Mouse (Mus musculus) forebrain, embryonic 11.5 days (tissue): ENCODE data around the gene Rpusd3. TPM values are rescaled to one million over a fixed set of nuclear protein-coding genes. Genes with fewer than 3 reads are reported as not detected.

ENCODE experiments used
- ATAC-seq: fragments of 200-750 bp; cut with Nextera tagmentation; replicated peaks from 2 replicates; pipeline ENCODE4 v1.8.0; 2017; ENCODE audit warnings: moderate TSS enrichment; ENCODE audit not compliant: low FRiP score
- DNase-seq: peaks from one replicate; pipeline ENCODE4 v3.0.0-alpha.2; 2017; ENCODE audit warnings: low spot score
- H3K27ac ChIP-seq: fragments of 300-500 bp; sonication (generic); 2 replicates; pipeline ENCODE4 v1.5.1; 2014; ENCODE audit warnings: low read depth, low read length
- H3K27me3 ChIP-seq: fragments of 300-500 bp; sonication (generic); 2 replicates; pipeline ENCODE4 v1.6.1; 2014; ENCODE audit warnings: mild to moderate bottlenecking, low read length, mixed read lengths; ENCODE audit not compliant: control insufficient read depth, insufficient read depth
- H3K36me3 ChIP-seq: fragments of 300-500 bp; sonication (generic); 2 replicates; pipeline ENCODE4 v1.6.1; 2014; ENCODE audit warnings: mild to moderate bottlenecking, low read length, moderate library complexity, mixed read lengths; ENCODE audit not compliant: control insufficient read depth, insufficient read depth
- H3K4me1 ChIP-seq: fragments of 300-500 bp; sonication (generic); replicated peaks from 2 replicates; pipeline ENCODE4 v1.6.1; 2014; ENCODE audit warnings: low read length, mixed read lengths; ENCODE audit not compliant: control insufficient read depth, insufficient read depth
- H3K4me2 ChIP-seq: fragments of 300-500 bp; sonication (generic); 2 replicates; pipeline ENCODE4 v1.6.1; 2014; ENCODE audit warnings: low read depth, mild to moderate bottlenecking, low read length, moderate library complexity, mixed read lengths; ENCODE audit not compliant: severe bottlenecking
- H3K4me3 ChIP-seq: fragments of 300-500 bp; sonication (generic); 2 replicates; pipeline ENCODE4 v1.5.1; 2014; ENCODE audit warnings: low read depth, low read length
- H3K9ac ChIP-seq: fragments of 300-500 bp; sonication (generic); 2 replicates; pipeline ENCODE4 v1.6.1; 2014; ENCODE audit warnings: low read length
- H3K9me3 ChIP-seq: fragments of 300-500 bp; sonication (generic); 2 replicates; pipeline ENCODE4 v1.6.1; 2016; ENCODE audit warnings: low read length, mixed read lengths; ENCODE audit not compliant: control insufficient read depth
- WGBS: fragments of 180-500 bp; shearing (Covaris S2); extraction: QIAGEN DNeasy Blood & Tissue Kit; methylation state at CpG from one replicate; pipeline ENCODE4 v1.1.7; 2014; 5-methylcytosine and 5-hydroxymethylcytosine counted together
- polyA plus RNA-seq: library from polyadenylated mRNA; unstranded; fragments of >200 nt; fragmentation: Nextera tagmentation; extraction: Ambion mirVana; gene quantifications from 2 replicates; pipeline ENCODE4 v1.2.1, GENCODE M21; 2014

The Rpusd3 gene
- polyA plus RNA-seq = 26.7 and 28.5 TPM in 2 replicates

- under 1% methylated on average over 25 of the region's 25 CpGs for WGBS
Measured at GRCm38 (mm10) chr6:113419199-113419587, at the start of gene Rpusd3. Gene Rpusd3 (minus strand): TSS chr6:113419340.

GRCm38 (mm10) chr6:113468512-113468911, 49.4 kb upstream of the Rpusd3 start:
- H3K4me2 ChIP-seq = peak overlapping the region; percentile 58
- 0 out of 2 replicates have a peak, but pooled peaks have one; percentile 3 for ATAC-seq

More at GRCm38 (mm10) chr6:113419199-113419587, at the start of gene Rpusd3:
- DNase-seq (peak; percentile 97), ATAC-seq (peak; percentile 98)
- H3K4me1 ChIP-seq = peaks cover 6% of the 10 kb centered on the region; the same call in 1 of the 2 replicates
- H3K4me3 ChIP-seq = peak within 1 kb of the TSS; percentile 64
- peak within 1 kb of the TSS; percentile 97 for H3K4me2 ChIP-seq
- H3K27me3 ChIP-seq = no peaks in the 10 kb centered on the region
- H3K27ac ChIP-seq = no peak within 1 kb of the TSS
- H3K36me3 ChIP-seq = no peaks in the 10 kb centered on the region; the same call in 1 of the 2 replicates
- peak within 1 kb of the TSS; percentile 81 for H3K9ac ChIP-seq
- no peaks in the 10 kb centered on the region for H3K9me3 ChIP-seq

GRCm38 (mm10) chr6:113465602-113466001, 46.5 kb upstream of the Rpusd3 start:
- Histone ChIP-seq H3K4me3 (no peak overlapping the region), H3K4me2 (no peak overlapping the region), H3K36me3 (no peaks in the 10 kb centered on the region), H3K4me1 (0 out of 2 replicates have a peak, but pooled peaks cover 3% of the 10 kb centered on the region), H3K27ac (no peak overlapping the region), H3K9ac (no peak overlapping the region), H3K27me3 (peaks cover 7% of the 10 kb centered on the region), H3K9me3 (no peaks in the 10 kb centered on the region)
- ATAC-seq = no peak
- WGBS = 67% methylated on average over 5 of the region's 5 CpGs
- no peak for DNase-seq

More at GRCm38 (mm10) chr6:113468512-113468911, 49.4 kb upstream of the Rpusd3 start:
- peak overlapping the region; percentile 47; the same call in 1 of the 2 replicates for H3K9ac ChIP-seq
- H3K4me3 ChIP-seq = no peak overlapping the region
- DNase-seq = no peak
- H3K4me1 ChIP-seq = peaks cover 8% of the 10 kb centered on the region; the same call in 1 of the 2 replicates
- no peaks in the 10 kb centered on the region for H3K9me3 ChIP-seq
- H3K36me3 ChIP-seq = no peaks in the 10 kb centered on the region
- H3K27ac ChIP-seq = no peak overlapping the region
- 74% methylated on average over 3 of the region's 3 CpGs for WGBS
- peaks cover 7% of the 10 kb centered on the region for H3K27me3 ChIP-seq

- peak; percentile 11 for DNase-seq
- Histone ChIP-seq H3K36me3 (no peaks in the 10 kb centered on the region), H3K4me3 (no peak overlapping the region), H3K9ac (no peak overlapping the region), H3K27ac (no peak overlapping the region), H3K4me1 (no peaks in the 10 kb centered on the region), H3K9me3 (no peaks in the 10 kb centered on the region), H3K4me2 (no peak overlapping the region), H3K27me3 (no peaks in the 10 kb centered on the region)
- 68% methylated on average over 7 of the region's 7 CpGs for WGBS
- no peak for ATAC-seq
Measured at GRCm38 (mm10) chr6:113464040-113464439, 44.9 kb upstream of the Rpusd3 start.

- Histone ChIP-seq H3K9ac (no peak overlapping the region), H3K4me2 (no peak overlapping the region), H3K4me1 (no peaks in the 10 kb centered on the region), H3K36me3 (no peaks in the 10 kb centered on the region), H3K4me3 (no peak overlapping the region), H3K27me3 (no peaks in the 10 kb centered on the region), H3K9me3 (no peaks in the 10 kb centered on the region), H3K27ac (no peak overlapping the region)
- WGBS = 65% methylated on average over 10 of the region's 10 CpGs
- ATAC-seq (no peak), DNase-seq (no peak)
Measured at GRCm38 (mm10) chr6:113458635-113459034, 39.5 kb upstream of the Rpusd3 start.

DNA sequence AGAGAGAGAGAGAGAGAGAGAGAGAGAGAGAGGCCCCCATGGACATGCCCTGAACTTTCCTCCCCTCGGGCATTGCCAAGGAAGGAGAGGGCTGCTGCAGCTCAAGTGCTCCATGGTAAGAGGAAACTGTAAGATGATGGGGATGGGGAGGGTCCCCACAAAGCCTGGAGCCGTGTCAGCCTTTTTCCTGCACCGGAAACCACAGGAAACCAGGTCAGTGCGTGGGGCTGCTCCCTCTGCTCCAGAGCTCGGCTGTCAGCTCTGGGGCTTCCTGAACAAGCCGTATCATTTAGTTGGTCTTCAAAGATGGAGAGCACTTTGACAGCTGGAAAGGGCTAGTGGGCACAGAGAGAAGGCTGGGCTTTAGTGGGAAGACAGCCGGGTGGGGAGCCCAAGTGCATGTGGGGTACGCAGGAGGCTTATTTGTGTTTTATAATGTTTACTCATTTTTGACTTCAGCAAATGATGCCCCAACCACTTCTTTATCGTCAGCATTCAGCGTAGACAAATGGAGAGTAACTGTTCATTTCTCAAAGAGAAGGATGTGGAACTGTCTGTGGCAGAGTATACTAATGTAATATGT, 38.9 kb upstream of the Rpusd3 start, which contains the start of gene Il17re:
Gene Il17re (plus strand): TSS at position 533 of the 583 bp plus-strand sequence.
- DNase-seq (no peak), ATAC-seq (no peak)
- WGBS = 76% methylated on average over 9 of the region's 10 CpGs

DNA sequence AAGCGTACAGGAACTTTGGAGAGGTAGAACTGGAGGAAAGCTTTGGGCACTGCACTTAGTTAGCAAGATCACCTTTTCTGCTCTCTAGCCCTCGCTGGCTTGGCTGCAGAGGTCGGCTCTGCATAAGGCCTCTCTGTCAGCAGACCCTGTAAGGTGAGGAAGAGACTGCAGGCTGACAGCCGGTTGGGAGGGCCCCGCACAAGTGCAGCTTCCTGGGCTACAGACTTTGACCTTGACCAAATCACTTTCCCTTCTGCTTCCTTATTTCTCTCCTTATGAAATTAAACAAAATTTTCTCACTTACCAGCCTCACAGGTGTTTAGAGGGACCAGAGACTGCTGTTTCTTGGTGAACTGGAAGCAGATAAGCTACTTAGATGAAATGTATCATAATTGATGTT, 35.9 kb upstream of the Rpusd3 start:
- Histone ChIP-seq H3K36me3 (no peaks in the 10 kb centered on the region), H3K4me3 (no peak overlapping the region), H3K4me2 (no peak overlapping the region), H3K4me1 (no peaks in the 10 kb centered on the region), H3K9ac (no peak overlapping the region), H3K27me3 (no peaks in the 10 kb centered on the region), H3K9me3 (no peaks in the 10 kb centered on the region), H3K27ac (no peak overlapping the region)
- DNase-seq (no peak), ATAC-seq (no peak)
- 73% methylated on average over 5 of the region's 5 CpGs for WGBS

More for the DNA sequence above, 38.9 kb upstream of the Rpusd3 start, which contains the start of gene Il17re:
- Histone ChIP-seq H3K27ac (no peak within 1 kb of the TSS), H3K9me3 (no peaks in the 10 kb centered on the region), H3K9ac (no peak within 1 kb of the TSS), H3K4me1 (no peaks in the 10 kb centered on the region), H3K4me3 (no peak within 1 kb of the TSS), H3K4me2 (no peak within 1 kb of the TSS), H3K27me3 (no peaks in the 10 kb centered on the region), H3K36me3 (no peaks in the 10 kb centered on the region)

DNA sequence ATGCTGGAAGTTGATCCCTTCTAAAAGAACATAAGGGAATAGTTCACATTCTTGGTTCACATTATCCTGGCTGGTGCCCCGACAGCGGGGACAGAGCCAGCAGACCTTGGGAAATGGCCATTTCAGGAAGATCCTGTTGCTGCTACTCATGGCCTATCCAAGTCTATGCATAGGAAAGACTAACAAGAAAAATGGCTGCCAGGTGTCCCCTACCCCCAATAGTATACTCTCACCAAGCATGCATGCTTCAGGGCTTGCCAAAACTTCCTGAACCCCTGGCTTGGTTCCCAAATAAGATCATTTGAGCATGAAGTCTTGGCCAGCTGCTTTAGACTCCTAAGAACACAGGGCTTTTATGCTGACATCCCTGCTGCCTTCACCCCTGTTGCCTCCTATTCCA, 32.7 kb upstream of the Rpusd3 start:
- Histone ChIP-seq H3K9me3 (no peaks in the 10 kb centered on the region), H3K9ac (no peak overlapping the region), H3K27me3 (no peaks in the 10 kb centered on the region), H3K4me3 (no peak overlapping the region), H3K27ac (no peak overlapping the region), H3K4me1 (no peaks in the 10 kb centered on the region), H3K36me3 (peaks cover 3% of the 10 kb centered on the region; the same call in 1 of the 2 replicates), H3K4me2 (no peak overlapping the region)
- WGBS = 88% methylated on average over 2 of the region's 2 CpGs
- DNase-seq = no peak
- ATAC-seq = no peak

DNA sequence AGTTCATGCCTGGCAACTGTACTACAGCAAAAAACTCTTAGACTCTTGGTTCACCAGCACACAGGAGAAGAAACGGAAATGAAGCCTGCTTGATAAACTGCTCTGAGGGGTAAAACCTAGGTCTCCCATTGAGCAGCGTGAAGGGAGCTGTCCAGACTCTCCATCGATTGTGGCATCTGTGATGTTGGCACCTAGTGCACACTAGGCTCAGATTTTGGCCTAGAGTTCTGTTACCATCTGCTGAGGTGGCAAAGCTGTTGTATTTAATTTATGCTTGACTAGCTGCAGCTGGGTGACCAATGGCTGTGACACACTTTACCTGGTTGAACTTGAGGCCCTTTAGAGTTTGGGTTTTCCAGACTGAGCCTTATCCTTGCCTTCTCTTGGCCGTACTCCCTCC, 28.5 kb upstream of the Rpusd3 start:
- H3K4me3 ChIP-seq = no peak overlapping the region
- H3K27ac ChIP-seq = no peak overlapping the region
- WGBS = 95% methylated on average over 4 of the region's 4 CpGs
- H3K4me1 ChIP-seq = peaks cover 2% of the 10 kb centered on the region; the same call in 1 of the 2 replicates
- DNase-seq (peak; percentile 38), ATAC-seq (no peak)
- no peak overlapping the region for H3K9ac ChIP-seq
- H3K4me2 ChIP-seq = no peak overlapping the region
- peaks cover 3% of the 10 kb centered on the region; the same call in 1 of the 2 replicates for H3K36me3 ChIP-seq
- H3K27me3 ChIP-seq = no peaks in the 10 kb centered on the region
- no peaks in the 10 kb centered on the region for H3K9me3 ChIP-seq
